15 mouse cellular contexts compared by ENCODE assay signal in the genomic region with DNA sequence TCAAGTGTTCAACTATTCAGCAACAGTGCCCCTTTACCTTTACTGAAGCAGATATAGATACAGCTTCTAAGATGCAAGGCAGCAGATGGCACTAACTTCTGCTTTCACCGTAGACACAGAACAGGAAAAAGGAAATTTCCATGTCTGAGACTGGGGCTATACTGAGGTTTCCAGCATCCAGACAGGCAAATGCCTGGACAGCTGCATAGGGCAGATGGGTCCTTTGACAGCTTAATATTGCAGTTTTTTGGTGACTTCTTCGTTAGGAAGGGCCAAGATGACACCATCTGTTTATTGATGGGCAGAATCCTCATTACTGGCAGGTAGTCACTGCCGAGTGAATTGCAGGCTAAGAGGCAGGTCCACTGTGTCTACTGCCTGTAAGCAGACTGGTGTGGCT.
DNase-seq lines count a peak whose midpoint lies in the region; ATAC-seq and TF ChIP-seq lines count a peak whose summit lies in the region.
"Had no signal": no experiment of that assay in that cellular context is flagged by ENCODE, and none has a peak within 500 bp of the region (broad histone marks: within the 10 kb centered on the region; RNA-seq: fewer than 3 reads in every experiment).

No protein-coding gene starts in this region.

- no peak for ATAC-seq in hindbrain, embryonic 13.5 days (ENCODE audit: low FRiP score)
- no peak for ATAC-seq in hindbrain, embryonic 11.5 days (ENCODE audit: low FRiP score)
- ATAC-seq in granulocyte monocyte progenitor cell, adult 5-6 weeks (replicated peaks; ENCODE audit: poor library complexity, severe bottlenecking), result peak; percentile 71
- no peak for ATAC-seq in heart, embryonic 12.5 days (ENCODE audit: insufficient number of reproducible peaks, low FRiP score)
- ATAC-seq: Patski had no signal

- 0 out of 2 replicates have a peak, but pooled peaks cover 5% of the 10 kb centered on the region for H3K27me3 ChIP-seq in hindbrain, embryonic 13.5 days
- no peaks in the 10 kb centered on the region for H3K27me3 ChIP-seq in hindbrain, embryonic 11.5 days (ENCODE audit: control insufficient read depth, insufficient read depth, low read length)
- no peaks in the 10 kb centered on the region for H3K27me3 ChIP-seq in cerebellum, adult 2 months (ENCODE audit: control insufficient read depth, insufficient read depth, low read length)
- no peaks in the 10 kb centered on the region for H3K27me3 ChIP-seq in heart, embryonic 12.5 days (replicated peaks)
- H3K27me3 ChIP-seq: embryonic facial prominence, embryonic 15.5 days; limb, embryonic 15.5 days; Patski; stomach, embryonic 15.5 days had no signal

- peaks cover 20% of the 10 kb centered on the region for H3K4me1 ChIP-seq in hindbrain, embryonic 13.5 days (replicated peaks)
- H3K4me1 ChIP-seq in hindbrain, embryonic 11.5 days (replicated peaks; ENCODE audit: control insufficient read depth, insufficient read depth, low read length), result no peaks in the 10 kb centered on the region
- H3K4me1 ChIP-seq in cerebellum, adult 2 months (ENCODE audit: control insufficient read depth, insufficient read depth, low read length), result peaks cover 18% of the 10 kb centered on the region
- no peaks in the 10 kb centered on the region for H3K4me1 ChIP-seq in heart, embryonic 12.5 days (replicated peaks)
- H3K4me1 ChIP-seq: stomach, embryonic 15.5 days had no signal

- no peaks in the 10 kb centered on the region for H3K36me3 ChIP-seq in hindbrain, embryonic 13.5 days
- H3K36me3 ChIP-seq in hindbrain, embryonic 11.5 days (ENCODE audit: control insufficient read depth, insufficient read depth, low read length), result no peaks in the 10 kb centered on the region
- H3K36me3 ChIP-seq in heart, embryonic 12.5 days, result no peaks in the 10 kb centered on the region
- H3K36me3 ChIP-seq: embryonic facial prominence, embryonic 15.5 days; limb, embryonic 15.5 days; stomach, embryonic 15.5 days had no signal

- H3K27ac ChIP-seq in hindbrain, embryonic 13.5 days, result 0 out of 2 replicates have a peak overlapping the region, but pooled peaks have one; percentile 50
- no peak overlapping the region for H3K27ac ChIP-seq in hindbrain, embryonic 11.5 days (ENCODE audit: low read depth, low read length)
- no peak overlapping the region for H3K27ac ChIP-seq in cerebellum, adult 2 months (ENCODE audit: insufficient read depth, low read length)
- H3K27ac ChIP-seq in heart, embryonic 12.5 days (ENCODE audit: poor library complexity, severe bottlenecking), result no peak overlapping the region
- H3K27ac ChIP-seq: embryonic facial prominence, embryonic 15.5 days; limb, embryonic 15.5 days; stomach, embryonic 15.5 days had no signal

- 45% methylated on average over 3 of the region's 3 CpGs for WGBS in hindbrain, embryonic 13.5 days
- 74% methylated on average over 3 of the region's 3 CpGs for WGBS in hindbrain, embryonic 11.5 days
- 7% methylated on average over 3 of the region's 3 CpGs for WGBS in cerebellum, adult 2 months
- WGBS in heart, embryonic 12.5 days, result 59% methylated on average over 3 of the region's 3 CpGs

- no peak for DNase-seq in hindbrain, embryonic 11.5 days (ENCODE audit: low spot score)
- DNase-seq in A20 (ENCODE audit: low read depth, low spot score), result peak; percentile 35
- peak; percentile 46 to 57 for DNase-seq in cerebellum, adult 2 months
- no peak for DNase-seq in kidney, postnatal 14 days
- no peak for DNase-seq in ovary, postnatal 36 days (ENCODE audit: low spot score)
- DNase-seq: kidney, postnatal 4 days; lung, postnatal 14 days had no signal

- no peak for TF ChIP-seq CTCF in cerebellum, adult 2 months (IDR thresholded peaks at IDR 0.05; ENCODE audit: borderline replicate concordance, insufficient read depth, low read depth, low read length)

- H3K4me3 ChIP-seq in hindbrain, embryonic 13.5 days, result no peak overlapping the region
- H3K4me3 ChIP-seq in hindbrain, embryonic 11.5 days (ENCODE audit: low read depth, low read length), result no peak overlapping the region
- no peak overlapping the region for H3K4me3 ChIP-seq in cerebellum, adult 2 months (replicated peaks; ENCODE audit: insufficient read depth, low read depth, low read length)
- no peak overlapping the region for H3K4me3 ChIP-seq in heart, embryonic 12.5 days
- H3K4me3 ChIP-seq: embryonic facial prominence, embryonic 15.5 days; limb, embryonic 15.5 days; myocyte; stomach, embryonic 15.5 days had no signal

- no peak overlapping the region for H3K4me2 ChIP-seq in hindbrain, embryonic 13.5 days
- no peak overlapping the region for H3K4me2 ChIP-seq in hindbrain, embryonic 11.5 days (replicated peaks; ENCODE audit: low read depth, low read length)
- no peak overlapping the region for H3K4me2 ChIP-seq in heart, embryonic 12.5 days
- H3K4me2 ChIP-seq: embryonic facial prominence, embryonic 15.5 days; limb, embryonic 15.5 days; stomach, embryonic 15.5 days had no signal

- 0 out of 2 replicates have a peak overlapping the region, but pooled peaks have one; percentile 24 for H3K9ac ChIP-seq in hindbrain, embryonic 13.5 days
- H3K9ac ChIP-seq in hindbrain, embryonic 11.5 days (ENCODE audit: low read depth, low read length), result no peak overlapping the region
- H3K9ac ChIP-seq in heart, embryonic 12.5 days, result no peak overlapping the region
- H3K9ac ChIP-seq: embryonic facial prominence, embryonic 15.5 days; limb, embryonic 15.5 days; stomach, embryonic 15.5 days had no signal

- no peaks in the 10 kb centered on the region for H3K9me3 ChIP-seq in hindbrain, embryonic 13.5 days
- no peaks in the 10 kb centered on the region for H3K9me3 ChIP-seq in hindbrain, embryonic 11.5 days (ENCODE audit: control insufficient read depth, low read length)
- H3K9me3 ChIP-seq in heart, embryonic 12.5 days (replicated peaks), result no peaks in the 10 kb centered on the region
- H3K9me3 ChIP-seq: embryonic facial prominence, embryonic 15.5 days; limb, embryonic 15.5 days; stomach, embryonic 15.5 days had no signal

- TF ChIP-seq POLR2A in cerebellum, adult 2 months (IDR thresholded peaks at IDR 0.05; ENCODE audit: borderline replicate concordance, insufficient read depth, low read length), result no peak

Comparison
In these comparisons a context has a peak if more than half of its experiments do, and no peak if none do; other contexts are left out.
1. DNase-seq: peak in A20 (single experiment) and cerebellum, adult 2 months (2 of 2); none in hindbrain, embryonic 11.5 days (single experiment), kidney, postnatal 14 days (single experiment) and ovary, postnatal 36 days (single experiment).